Mouse (Mus musculus): ENCODE results near the gene Rint1.
"Not testable (repeated sequence)": the region's sequence is repeated elsewhere in the genome, so short reads cannot be mapped to it uniquely, and the experiment has no call there.

Rint1 gene

DNA sequence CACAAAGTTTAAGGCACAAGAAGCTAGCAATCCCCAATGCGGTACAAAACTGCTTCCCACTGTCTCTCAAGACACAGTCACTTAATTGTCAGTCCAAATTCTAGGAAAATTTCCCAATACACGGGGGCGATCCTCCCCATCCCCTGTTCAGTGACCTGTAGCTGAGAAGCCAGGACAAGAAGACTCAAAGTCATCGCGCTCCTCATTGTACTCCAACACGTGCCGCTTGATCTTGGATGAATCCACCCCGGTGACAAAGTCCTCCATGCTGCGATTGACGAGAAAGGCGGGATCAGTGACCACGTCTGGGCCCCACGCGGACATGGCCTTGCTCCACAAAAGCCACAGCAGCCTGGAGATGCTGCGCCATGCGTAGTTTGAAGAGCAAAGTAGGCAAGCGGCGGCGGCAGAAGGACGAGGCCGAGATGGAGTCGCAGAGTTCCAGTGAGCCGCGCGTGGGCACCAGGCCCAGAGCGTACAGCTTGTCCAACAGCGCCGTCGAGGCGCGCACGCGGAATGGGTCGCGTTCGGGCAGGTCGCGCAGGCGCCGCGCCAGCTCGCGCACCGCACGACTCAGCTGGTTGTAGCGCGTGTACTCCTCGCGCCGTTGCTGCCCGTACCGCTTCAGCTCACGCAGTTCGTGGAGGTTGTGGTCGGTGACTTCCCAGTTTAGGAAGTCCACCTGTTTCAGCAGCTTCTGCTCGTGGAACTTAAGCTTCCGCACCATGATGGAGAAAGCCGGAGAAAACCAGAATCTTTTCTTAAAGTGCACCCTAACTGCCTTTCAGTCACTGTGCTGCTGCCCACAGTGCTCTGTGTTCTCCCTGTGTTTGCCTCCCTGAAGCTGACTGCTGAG lies 43.6 kb downstream of the Rint1 start:
- no peak for DNase-seq

DNA sequence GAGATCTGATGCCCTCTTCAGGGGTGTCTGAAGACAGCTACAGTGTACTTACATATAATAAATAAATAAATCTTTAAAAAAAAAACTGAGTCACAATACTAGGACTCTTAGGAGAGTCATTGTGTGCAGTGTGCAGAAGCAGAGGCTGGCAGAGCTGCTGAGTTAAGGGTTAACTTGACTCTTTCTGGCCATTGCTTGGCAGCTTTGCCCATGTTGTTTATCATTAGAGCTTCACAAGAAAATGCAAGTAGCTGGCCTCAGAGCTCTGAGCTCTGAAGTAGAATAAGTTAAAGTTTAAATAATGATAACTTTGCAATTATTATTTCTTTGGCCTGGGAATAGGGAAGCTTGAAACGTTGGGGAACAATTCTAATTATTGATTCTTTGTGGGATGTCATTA lies 48.2 kb downstream of the Rint1 start:
- not testable (repeated sequence) for DNase-seq

DNA sequence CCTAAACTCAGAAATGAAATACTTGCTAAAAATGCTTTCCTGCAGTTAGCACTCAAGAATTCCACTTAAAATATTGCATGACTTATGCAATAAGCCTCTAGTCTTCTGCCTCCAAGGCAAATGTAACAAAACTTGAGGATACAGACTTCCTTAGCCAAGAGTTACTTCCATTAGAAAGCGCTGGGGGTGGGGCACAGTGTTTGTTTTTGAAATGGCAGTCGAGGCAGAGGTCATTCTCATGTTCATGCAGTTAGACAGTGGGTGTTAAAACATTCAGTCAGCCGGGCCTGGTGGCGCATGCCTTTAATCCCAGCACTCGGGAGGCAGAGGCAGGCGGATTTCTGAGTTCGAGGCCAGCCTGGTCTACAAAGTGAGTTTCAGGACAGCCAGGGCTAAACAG lies 50.6 kb downstream of the Rint1 start:
- no peak for DNase-seq

DNA sequence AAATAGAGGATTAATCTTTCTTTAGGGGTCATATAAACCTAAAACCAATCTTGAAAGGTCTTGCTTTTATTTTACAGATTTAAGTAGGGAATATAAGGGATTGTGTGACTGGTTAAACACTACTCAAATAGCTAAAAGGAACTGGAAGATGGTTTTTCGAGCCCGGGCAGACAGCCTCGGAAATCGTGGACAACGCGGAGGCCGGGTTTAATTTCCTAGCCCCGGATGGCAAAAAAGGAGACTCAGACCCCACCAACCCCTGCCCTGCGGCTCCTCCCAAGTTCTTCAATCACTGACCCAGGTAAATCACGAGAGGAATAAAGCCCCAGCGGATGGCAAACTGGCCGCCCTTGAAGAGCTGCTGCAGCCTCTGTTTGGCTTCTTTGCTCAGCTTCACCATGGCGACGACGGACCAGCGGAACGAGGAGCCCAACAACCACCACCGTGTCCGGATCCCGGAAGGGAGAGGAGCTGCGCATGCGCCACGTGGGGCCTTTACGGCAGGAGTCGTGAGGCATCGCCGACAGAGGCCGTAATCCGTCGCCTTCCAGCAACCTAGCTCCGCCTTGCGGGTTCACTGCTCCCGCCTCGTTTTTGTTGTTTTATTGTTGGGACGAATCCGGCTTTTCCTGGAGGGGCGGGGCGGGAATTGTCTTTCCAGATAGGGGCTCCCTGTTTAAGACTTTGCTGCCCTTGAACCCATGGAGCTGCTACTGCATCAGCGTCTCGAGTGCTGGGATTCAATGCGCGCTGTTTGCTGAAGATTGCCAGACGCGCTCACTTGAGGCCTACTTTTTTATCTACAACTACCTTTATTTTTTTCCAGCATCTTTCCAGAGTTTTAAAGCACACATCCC lies 56.4 kb downstream of the Rint1 start, which contains the start of gene Tomm7:
Gene Tomm7, minus strand, starts transcription at position 488 of the 857 bp plus-strand sequence.
- DNase-seq = peak; percentile 97

DNA sequence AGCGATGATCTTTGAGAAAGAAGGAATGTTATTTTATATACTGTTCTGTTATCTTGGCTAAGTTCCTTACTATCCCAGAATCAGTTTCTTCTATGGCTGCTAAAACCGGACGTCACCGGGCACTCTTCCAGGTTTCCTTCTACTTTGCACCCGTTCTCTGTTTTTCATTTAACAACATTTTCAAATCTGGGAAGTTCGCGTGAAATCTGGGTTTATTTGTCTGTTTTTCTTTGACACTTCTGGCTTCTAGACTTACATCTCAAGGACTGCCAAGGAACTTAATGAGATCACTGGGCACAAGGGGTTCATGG lies 57.0 kb downstream of the Rint1 start:
- DNase-seq = no peak

DNA sequence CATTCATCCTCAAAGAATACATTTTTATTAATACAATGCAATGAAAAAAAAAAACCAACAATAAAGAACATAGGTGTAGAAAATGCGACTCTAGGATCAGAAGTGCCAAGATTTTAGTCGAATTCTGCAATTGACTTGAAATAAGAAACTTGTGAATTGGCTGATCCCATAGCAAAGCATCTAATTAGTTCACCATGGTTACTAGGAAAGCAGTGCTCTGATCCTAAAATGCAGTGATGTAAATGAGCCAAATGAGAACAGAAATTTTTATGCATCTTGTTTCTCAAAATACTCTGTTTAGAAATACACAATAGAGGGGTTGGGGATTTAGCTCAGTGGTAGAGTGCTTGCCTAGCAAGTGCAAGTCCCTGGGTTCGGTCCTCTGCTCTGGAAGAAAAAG lies 57.6 kb downstream of the Rint1 start:
- no peak for DNase-seq

DNA sequence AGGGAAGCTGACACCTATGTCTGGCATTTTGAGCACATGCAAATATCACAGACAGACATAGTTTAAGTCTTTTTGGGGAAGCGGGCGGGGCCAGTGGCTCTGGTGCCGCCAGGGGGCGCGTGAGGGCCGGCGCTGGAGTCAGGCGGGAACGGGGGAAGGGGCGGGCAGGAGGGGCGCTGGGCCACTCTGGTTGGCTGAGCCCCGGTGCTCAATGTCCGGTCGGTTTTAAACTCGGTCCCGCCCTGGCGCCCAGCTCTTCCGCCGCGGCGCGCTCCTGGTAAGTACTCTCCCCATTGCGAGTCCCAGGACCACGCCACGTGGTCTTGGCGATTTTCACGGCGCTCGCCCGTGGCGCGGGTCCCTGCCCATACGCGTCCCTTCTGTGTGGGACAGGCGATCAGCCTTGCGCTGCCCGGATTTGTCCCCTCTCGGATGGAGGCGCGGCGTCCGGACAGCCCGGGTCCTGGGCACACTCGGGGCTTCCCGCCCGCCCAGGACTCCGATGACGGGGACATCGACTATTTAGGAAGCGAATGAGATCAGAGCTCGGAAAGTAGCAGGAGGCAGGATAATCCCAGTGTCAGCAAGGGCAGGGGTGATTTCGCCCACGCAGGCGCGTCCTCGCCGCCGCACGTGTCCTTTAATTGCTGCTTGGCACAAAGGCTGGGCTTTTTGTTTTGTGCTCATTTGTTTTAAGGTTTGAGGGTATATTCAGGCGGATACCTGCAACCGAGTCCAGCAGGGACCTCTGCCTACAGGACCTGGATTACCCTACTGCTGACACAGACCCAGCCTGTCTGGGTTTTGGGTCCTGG lies 63.0 kb downstream of the Rint1 start:
- DNase-seq = peak; percentile 85

- not testable (repeated sequence) for DNase-seq
These were observed 63.6 kb downstream of the Rint1 start for GRCm38 (mm10) chr5:23851160-23851555.

DNA sequence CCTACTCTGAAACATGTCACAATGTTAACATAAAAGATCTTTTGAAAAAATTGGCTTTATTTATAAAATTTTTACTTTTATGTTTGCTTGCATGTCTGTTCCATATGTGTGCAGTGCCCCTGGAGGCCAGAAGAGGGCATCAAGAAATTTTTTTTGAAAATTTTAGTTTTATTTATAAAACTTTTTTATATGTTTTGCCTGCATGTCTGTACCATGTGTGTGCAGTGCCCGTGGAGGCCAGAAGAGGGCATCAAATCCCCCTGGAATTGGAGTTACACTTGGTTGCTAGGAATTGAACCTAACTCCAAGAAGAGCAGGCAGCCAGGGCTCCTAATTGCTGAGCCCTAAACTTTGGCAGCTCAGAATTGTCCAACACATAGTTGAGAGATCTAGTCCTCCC lies 65.4 kb downstream of the Rint1 start:
- DNase-seq = not testable (repeated sequence)

- no peak for DNase-seq
These were observed 68.0 kb downstream of the Rint1 start for GRCm38 (mm10) chr5:23855484-23855883.

- no peak for DNase-seq
These were observed 68.7 kb downstream of the Rint1 start for GRCm38 (mm10) chr5:23856164-23856563.

GRCm38 (mm10) chr5:23857189-23857588 lies 69.7 kb downstream of the Rint1 start:
- no peak for DNase-seq

GRCm38 (mm10) chr5:23858001-23858400 lies 70.5 kb downstream of the Rint1 start:
- no peak for DNase-seq

DNA sequence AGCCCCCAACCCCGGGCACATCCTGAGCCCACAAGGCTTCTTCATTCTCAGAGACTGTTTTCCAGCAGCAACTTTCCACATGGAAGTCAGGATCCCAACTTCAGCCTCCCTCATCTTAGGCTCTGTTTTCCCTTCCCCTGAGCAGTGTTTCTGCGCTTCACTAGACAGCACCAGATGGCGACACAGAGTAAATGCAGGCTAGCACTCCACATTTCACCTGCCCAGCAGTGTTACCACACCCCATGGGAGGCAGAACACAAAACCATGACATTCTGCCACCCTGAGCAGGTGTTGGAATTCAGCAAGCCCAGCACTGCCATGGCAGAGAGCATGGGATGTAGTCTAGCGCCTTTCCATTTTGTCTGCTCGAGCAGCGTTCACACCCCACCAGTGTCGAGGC lies 71.1 kb downstream of the Rint1 start:
- DNase-seq = no peak

DNA sequence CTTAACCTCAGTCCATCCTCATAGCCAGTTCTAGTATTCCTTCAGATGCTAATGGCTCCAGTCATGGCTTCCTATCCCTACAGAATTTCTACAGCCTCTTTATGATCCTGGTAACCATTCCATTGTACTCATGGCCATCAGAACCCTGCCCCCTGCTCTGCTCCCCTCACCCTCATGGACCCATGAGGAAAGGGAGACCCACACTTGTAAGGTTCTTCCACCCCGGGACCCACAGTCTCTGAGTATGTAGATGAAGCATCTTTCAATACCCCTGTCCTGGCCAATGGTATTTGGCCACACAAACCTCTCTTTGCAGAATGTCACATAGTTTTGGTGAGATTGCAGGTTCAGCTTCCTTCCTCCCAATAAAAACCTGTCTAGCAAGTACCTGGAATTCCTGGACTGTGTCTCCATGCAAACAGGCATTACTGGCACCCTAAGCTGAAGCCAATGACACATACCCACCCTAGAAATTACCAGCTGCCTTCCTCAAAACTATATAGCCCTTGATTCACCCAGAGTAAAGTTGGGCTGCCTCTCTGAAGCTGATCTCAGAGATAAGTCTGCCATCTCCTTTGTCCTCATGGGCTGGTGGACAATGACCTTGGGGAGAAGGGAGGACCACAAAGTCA lies 71.7 kb downstream of the Rint1 start:
- DNase-seq = no peak

- no peak for DNase-seq
These were observed 72.4 kb downstream of the Rint1 start for GRCm38 (mm10) chr5:23859896-23860295.

GRCm38 (mm10) chr5:23861721-23862120 lies 74.2 kb downstream of the Rint1 start:
- no peak for DNase-seq

DNA sequence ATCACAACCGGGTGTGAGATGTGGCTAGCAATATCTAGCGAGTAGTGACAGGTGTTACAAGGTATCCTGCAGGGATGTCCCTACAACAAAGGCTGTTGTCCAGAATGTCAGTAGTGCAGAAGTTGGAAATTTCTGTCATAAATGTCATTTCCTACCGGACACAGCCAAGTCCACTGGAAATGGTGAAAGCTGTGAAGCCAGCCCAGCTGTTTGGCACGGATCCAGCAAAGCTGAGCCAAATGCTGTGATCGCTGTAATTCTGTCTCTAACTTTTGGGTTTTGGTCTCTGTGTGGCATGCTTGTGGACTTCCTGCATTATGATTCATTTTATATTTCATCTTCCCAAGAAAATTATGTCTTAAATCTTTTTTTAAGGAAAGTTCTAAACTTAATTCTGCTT lies 74.8 kb downstream of the Rint1 start:
- DNase-seq = no peak

- no peak for DNase-seq
These were observed 75.9 kb downstream of the Rint1 start for GRCm38 (mm10) chr5:23863166-23864053.

DNA sequence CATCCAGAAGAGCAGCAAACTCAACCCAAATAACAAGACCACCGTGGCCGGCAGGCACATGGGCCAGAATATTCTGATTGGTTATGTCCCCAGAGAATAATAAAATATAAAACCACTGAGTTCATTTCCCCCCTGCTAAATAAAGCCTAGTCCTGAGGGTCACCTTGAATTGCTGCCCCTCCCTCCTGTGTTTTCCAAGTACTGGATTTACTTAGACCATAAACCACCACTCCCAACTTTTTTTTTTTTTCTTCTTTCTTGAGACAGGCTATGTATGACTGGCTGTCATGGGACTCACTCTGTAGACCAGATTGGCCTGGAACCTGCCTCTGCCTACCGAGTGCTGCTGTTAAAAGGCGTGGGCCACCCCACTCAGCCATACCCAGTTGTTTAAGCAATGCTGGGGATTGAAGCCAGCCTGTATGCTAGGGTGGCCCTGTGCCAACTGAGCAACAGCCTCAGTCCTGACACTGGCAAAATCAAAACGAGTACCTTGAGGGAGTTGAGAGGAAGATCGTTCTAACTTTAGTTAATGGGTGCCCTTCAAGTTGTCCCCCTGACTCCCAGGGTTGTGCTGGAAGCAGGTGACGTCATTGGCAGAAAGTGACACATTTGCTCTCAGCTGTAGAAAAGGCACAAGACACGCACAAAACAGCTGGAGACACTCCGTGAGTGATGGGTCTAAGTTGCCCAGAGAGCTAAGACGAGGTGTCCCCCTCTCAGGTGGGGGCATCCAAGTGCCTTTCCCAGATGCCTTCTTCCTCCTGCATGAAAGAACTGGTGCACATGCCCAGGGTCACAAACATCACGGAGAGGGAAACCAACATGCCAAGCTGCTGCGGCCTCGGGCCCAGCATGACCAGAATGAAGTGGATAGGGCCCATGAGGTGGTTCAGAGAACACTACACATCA lies 76.8 kb downstream of the Rint1 start:
- no peak for DNase-seq

- DNase-seq = no peak
These were observed 78.4 kb downstream of the Rint1 start for GRCm38 (mm10) chr5:23865941-23866340.

Measured in cerebellum, adult 11-12 months (tissue).